Mouse (Mus musculus) lung, embryonic 16.5 days (tissue): ENCODE measurements at regions not wholly inside any gene's neighbourhood (a gene's known extent, or its start where the extent isn't known, plus 50 kb on each side); places are given as distances from the start of the nearest gene placed in this dataset.

Experiments used
- ATAC-seq: fragments of 200-750 bp; cut with Nextera tagmentation; 2 replicates; pipeline ENCODE4 v1.8.0; 2017; ENCODE audit warnings: low read depth, mild to moderate bottlenecking, moderate library complexity
- H3K27ac ChIP-seq: fragments of 300-500 bp; sonication (generic); 2 replicates; pipeline ENCODE4 v1.5.1; 2014; ENCODE audit warnings: mild to moderate bottlenecking, control low read depth, low read length
- H3K27me3 ChIP-seq: fragments of 300-500 bp; sonication (generic); 2 replicates; pipeline ENCODE4 v1.6.1; 2014; ENCODE audit warnings: low read depth, low read length, mixed read lengths; ENCODE audit not compliant: control insufficient read depth, insufficient read depth
- H3K36me3 ChIP-seq: fragments of 300-500 bp; sonication (generic); 2 replicates; pipeline ENCODE4 v1.6.1; 2014; ENCODE audit warnings: low read length; ENCODE audit not compliant: control insufficient read depth, insufficient read depth
- H3K4me1 ChIP-seq: fragments of 300-500 bp; sonication (generic); replicated peaks from 2 replicates; pipeline ENCODE4 v1.6.1; 2014; ENCODE audit warnings: low read length, mixed read lengths; ENCODE audit not compliant: control insufficient read depth, insufficient read depth
- H3K4me2 ChIP-seq: fragments of 300-500 bp; sonication (generic); 2 replicates; pipeline ENCODE4 v1.6.1; 2014; ENCODE audit warnings: low read depth, low read length, control low read depth
- H3K4me3 ChIP-seq: fragments of 300-500 bp; sonication (generic); 2 replicates; pipeline ENCODE4 v1.5.1; 2014; ENCODE audit warnings: mild to moderate bottlenecking, low read length, control low read depth
- H3K9ac ChIP-seq: fragments of 300-500 bp; sonication (generic); 2 replicates; pipeline ENCODE4 v1.6.1; 2014; ENCODE audit warnings: low read length, control low read depth
- H3K9me3 ChIP-seq: fragments of 300-500 bp; sonication (generic); 2 replicates; pipeline ENCODE4 v1.6.1; 2016; ENCODE audit warnings: low read length; ENCODE audit not compliant: control insufficient read depth
- WGBS: fragments of 180-500 bp; shearing (Covaris S2); extraction: QIAGEN DNeasy Blood & Tissue Kit; methylation state at CpG from one replicate; pipeline ENCODE4 v1.1.7; 2014; 5-methylcytosine and 5-hydroxymethylcytosine counted together

DNA sequence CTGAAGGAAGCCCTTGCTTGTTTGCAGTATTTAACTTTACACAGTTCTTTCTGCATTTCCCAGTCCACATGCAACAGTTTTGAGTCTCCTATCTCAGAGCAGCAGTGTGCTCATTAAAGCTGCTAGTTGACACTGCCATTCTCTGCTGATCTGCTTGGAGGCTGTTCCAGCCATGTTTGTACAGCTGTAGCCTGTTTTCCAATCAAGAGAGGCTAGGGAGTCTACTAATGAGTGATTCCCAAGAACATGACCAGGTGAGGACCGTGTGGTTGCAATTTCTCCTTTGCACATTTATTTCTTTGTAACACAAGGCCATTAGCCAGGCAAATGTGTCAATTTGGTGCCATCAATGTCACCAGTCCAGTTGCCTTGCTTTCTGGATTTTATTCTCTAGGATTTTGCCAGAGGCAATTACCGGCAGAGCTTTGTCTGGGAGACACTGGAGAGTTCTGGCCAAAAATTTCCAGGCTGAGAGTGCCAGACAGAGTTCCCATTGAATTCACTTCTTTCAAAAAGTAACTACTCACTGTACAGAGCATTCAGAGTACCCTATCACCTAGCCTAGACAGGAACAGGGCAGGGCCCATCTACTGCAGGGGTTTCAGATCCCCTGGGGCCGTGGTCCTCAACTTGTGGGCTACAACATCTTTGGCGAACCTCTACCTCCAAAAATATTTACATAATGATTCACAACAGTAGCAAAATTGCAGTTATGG lies 136.3 kb upstream of the Gm11042 start:
- 65% methylated on average over 4 of the region's 4 CpGs for WGBS
- H3K4me2 ChIP-seq = no peak overlapping the region
- H3K4me3 ChIP-seq = no peak overlapping the region
- H3K9ac ChIP-seq = no peak overlapping the region
- H3K4me1 ChIP-seq = no peaks in the 10 kb centered on the region
- H3K27me3 ChIP-seq = no peaks in the 10 kb centered on the region
- H3K27ac ChIP-seq = no peak overlapping the region
- H3K9me3 ChIP-seq = no peaks in the 10 kb centered on the region
- no peaks in the 10 kb centered on the region for H3K36me3 ChIP-seq
- ATAC-seq = no peak

DNA sequence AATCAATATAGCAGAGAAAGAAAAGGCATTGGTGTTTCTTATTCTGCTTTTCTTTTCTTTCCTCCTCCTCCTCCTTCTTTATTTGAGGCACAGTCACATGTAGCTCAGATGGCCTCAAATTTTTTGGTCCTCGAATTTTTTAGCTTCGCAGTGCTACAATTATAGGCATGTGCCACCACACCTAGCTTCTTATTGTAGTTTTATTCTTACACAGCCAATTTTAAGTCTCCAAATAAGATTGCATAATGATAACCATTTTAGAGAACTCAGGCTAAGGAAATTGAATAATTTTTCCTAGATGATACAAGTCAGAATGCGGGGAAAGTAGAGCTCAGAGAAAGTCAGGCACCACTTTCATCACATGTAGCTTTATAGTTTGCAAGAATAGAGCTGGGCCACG lies 132.1 kb upstream of the Gm11042 start:
- H3K4me3 ChIP-seq = no peak overlapping the region
- H3K27me3 ChIP-seq = no peaks in the 10 kb centered on the region
- no peak overlapping the region for H3K4me2 ChIP-seq
- H3K36me3 ChIP-seq = no peaks in the 10 kb centered on the region
- no peaks in the 10 kb centered on the region for H3K4me1 ChIP-seq
- WGBS = 75% methylated on average over 4 of the region's 4 CpGs
- ATAC-seq = no peak
- H3K9me3 ChIP-seq = no peaks in the 10 kb centered on the region
- H3K27ac ChIP-seq = no peak overlapping the region
- H3K9ac ChIP-seq = no peak overlapping the region

DNA sequence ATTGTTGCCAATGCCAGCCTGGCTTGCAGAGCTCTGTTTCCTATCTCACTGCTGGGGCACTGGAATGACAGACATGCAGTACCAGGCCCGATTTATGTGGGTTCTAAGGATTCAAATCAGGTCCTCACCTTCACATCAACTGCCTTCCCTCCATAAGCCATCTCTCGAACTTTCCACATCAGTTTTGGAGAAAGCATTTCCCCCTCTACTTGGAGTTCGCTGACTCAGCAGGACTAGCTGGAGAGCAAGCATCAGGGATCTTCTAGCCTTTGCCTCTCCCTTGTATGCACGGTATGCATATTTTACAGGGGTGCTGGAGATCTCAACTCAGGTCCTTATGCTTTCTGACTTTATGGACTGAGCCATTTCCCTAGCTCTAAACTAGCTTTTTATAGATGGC lies 118.7 kb upstream of the Gm11042 start:
- H3K27me3 ChIP-seq = no peaks in the 10 kb centered on the region
- H3K4me1 ChIP-seq = no peaks in the 10 kb centered on the region
- WGBS = 75% methylated on average over 4 of the region's 4 CpGs
- H3K9me3 ChIP-seq = no peaks in the 10 kb centered on the region
- H3K4me2 ChIP-seq = no peak overlapping the region
- no peak for ATAC-seq
- no peak overlapping the region for H3K4me3 ChIP-seq
- no peak overlapping the region for H3K27ac ChIP-seq
- H3K36me3 ChIP-seq = no peaks in the 10 kb centered on the region
- H3K9ac ChIP-seq = no peak overlapping the region

DNA sequence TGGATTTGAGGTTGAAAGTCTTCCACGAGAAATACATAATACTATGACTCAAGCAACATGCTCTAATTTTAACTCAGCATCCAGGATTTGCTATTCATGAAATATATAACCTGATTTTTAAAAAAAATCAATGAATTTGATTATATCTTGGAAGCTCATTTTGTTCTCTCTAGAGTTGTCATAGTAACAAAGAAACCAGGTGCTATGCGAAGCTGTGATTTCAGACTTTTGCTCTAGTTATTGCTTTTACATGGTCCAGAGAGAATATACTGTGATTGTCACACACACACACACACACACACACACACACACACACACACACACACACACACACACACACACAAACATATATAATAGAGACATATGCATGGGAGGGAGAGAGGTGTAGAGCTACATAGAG lies 98.5 kb upstream of the Gm11042 start:
- H3K4me1 ChIP-seq = no peaks in the 10 kb centered on the region
- H3K4me2 ChIP-seq = no peak overlapping the region
- no peak overlapping the region for H3K4me3 ChIP-seq
- H3K9me3 ChIP-seq = no peaks in the 10 kb centered on the region
- no peaks in the 10 kb centered on the region for H3K36me3 ChIP-seq
- no peak overlapping the region for H3K9ac ChIP-seq
- ATAC-seq = no peak
- H3K27me3 ChIP-seq = no peaks in the 10 kb centered on the region
- H3K27ac ChIP-seq = no peak overlapping the region
- 85% methylated on average over 2 of the region's 2 CpGs for WGBS

DNA sequence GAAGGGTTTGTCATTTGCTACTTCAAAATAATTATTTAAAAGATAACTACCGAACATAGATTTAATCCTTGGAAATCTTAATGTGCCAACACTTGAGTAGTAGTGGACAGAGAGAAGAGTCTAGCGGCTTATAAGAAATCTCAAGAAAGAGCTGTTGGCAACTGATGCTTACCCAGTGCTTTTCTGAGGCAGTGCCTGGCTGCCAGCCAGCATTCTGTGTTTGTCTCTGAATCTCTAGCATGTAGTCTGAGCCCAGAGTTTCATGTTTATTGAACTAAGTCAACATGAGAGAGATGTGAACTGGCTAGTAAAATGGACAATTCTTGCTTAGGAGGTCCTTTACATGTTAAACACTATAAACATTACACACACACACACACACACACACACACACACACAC lies 94.3 kb upstream of the Gm11042 start:
- WGBS = 49% methylated on average over 2 of the region's 2 CpGs

DNA sequence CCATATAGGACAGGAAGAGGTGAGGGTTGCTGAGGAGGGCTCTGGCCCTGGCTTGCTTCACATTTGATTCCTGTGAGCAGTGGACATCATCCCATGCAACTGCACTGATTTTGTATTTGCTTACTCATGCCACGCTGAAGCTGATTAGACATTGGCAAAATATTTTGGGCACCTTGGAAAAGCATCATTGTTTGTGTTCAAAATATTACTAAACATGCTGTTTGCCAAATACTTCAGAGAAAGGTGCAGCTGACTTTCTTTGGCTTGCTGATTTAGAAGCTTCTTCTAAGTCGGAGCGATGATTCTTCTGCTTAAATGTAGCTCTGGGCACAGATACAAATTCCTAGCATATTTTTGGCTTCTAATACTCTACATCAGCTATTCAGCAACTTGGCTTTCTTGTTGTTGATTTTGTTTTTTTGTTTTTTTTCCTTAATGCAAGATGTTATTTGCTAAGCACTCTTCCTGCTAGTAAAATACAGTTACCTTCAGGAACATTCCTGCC lies 91.4 kb upstream of the Gm11042 start:
- Histone ChIP-seq H3K9ac (no peak overlapping the region), H3K36me3 (no peaks in the 10 kb centered on the region), H3K27ac (no peak overlapping the region), H3K9me3 (no peaks in the 10 kb centered on the region), H3K27me3 (no peaks in the 10 kb centered on the region), H3K4me1 (no peaks in the 10 kb centered on the region), H3K4me3 (no peak overlapping the region), H3K4me2 (no peak overlapping the region)
- ATAC-seq = no peak
- 41% methylated on average over 3 of the region's 3 CpGs for WGBS

More for the DNA sequence above, 94.3 kb upstream of the Gm11042 start:
- no peak overlapping the region for H3K4me3 ChIP-seq
- no peaks in the 10 kb centered on the region for H3K9me3 ChIP-seq
- no peaks in the 10 kb centered on the region for H3K27me3 ChIP-seq
- no peaks in the 10 kb centered on the region for H3K36me3 ChIP-seq
- no peak overlapping the region for H3K9ac ChIP-seq
- H3K27ac ChIP-seq = no peak overlapping the region
- no peaks in the 10 kb centered on the region for H3K4me1 ChIP-seq
- ATAC-seq = no peak
- no peak overlapping the region for H3K4me2 ChIP-seq

DNA sequence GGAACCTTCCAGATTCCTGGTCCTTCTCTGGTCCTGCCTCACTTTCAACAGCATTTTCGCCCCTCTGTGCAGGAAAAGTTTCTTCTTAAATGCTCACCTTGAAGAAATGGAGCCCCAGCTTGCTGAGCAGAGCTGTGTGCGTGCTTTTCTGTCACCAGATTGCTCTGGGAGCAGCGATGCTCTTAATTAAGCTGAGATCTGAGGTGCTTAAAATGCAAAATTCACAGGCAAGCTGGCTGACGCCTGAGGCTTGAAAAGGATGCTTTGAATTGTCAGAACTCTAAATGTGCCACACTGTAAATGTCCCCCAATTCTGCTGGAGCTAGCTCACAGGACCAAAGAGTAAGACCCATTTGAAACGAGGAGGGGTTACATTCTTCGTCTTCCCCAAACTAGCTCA lies 73.6 kb upstream of the Gm11042 start:
- WGBS = 69% methylated on average over 6 of the region's 6 CpGs

More for the DNA sequence above, 73.6 kb upstream of the Gm11042 start:
- H3K4me1 ChIP-seq = no peaks in the 10 kb centered on the region
- no peaks in the 10 kb centered on the region for H3K9me3 ChIP-seq
- no peaks in the 10 kb centered on the region for H3K36me3 ChIP-seq
- H3K4me3 ChIP-seq = no peak overlapping the region
- H3K27me3 ChIP-seq = no peaks in the 10 kb centered on the region
- H3K27ac ChIP-seq = no peak overlapping the region
- no peak overlapping the region for H3K4me2 ChIP-seq
- no peak overlapping the region for H3K9ac ChIP-seq
- no peak for ATAC-seq
